Mouse (Mus musculus): ENCODE measurements around the gene Cd69.

Gene Cd69

DNA sequence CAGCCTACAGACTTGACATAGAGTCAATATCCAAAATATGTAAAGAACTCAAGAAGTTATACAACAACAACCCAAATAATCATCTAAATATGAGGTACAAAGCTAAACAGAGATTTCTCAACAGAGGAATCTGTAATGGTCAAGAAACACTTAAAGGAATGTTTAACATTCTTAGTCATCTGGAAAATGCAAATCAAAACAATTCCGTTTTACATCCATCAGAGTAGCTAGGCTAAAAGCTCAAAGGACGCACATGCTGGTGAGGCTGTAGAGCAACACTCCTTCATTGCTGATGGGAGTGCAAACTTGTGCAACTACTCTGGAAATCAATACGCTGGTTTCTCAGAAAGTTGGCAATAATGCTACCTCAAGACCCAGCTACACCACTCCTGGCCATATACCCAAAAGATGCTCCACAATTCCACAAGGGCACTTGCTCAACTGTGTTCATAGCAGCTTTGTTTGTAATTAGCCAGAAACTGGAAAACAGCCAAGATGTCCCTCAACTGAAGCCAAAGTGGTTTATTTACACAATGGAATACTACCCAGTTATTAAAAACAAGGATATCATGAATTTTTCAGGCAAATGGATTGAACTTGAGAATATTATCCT is 52.9 kb downstream of the Cd69 start:
- no peak for DNase-seq

DNA sequence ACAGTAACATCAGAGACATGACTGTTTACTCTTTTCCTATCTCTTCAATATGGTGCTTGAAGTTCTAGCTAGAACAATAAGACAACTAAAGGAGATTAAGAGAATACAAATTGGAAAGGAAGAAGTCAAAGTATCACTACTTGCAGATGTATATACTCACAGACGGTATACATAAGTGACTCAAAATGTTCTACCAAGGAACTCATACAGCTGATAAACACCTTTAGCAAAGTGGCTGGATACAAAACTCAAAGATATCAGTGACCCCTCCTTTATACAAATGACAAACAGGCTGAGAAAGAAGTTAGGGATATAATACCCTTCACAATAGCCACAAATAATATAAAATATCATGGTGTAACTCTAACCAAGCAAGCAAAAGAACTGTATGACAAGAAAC is 54.2 kb downstream of the Cd69 start:
- no peak for DNase-seq

DNA sequence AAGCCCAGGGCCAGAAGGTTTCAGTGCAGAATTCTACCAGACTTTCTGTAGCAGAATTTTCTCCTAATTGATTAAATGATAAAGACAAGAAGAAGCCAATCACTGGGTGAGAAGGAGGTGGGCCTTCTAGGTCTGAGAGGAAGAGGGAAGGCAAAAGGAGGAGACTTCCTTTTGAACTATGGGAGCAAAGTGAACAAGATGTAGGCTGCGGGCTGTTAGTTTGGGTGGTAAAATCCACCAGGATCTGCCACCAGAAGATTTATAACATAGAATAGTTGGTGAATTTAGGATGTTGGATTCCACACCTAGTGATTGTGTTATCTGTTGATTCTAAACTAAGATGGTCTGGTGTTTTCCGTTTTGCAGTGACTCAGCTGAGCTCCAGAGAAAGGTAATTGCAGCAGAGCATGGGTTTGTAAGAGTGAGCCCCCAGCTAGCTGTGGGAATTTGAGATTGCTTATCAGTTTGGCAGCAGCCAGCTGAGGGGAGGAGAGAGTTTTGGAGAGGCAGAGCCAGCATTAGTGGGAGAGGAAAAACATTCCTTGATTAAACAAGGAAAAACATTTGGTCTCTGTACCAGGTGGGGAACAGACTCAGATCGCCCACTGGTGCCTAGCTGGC is 55.2 kb downstream of the Cd69 start:
- no peak for DNase-seq

DNA sequence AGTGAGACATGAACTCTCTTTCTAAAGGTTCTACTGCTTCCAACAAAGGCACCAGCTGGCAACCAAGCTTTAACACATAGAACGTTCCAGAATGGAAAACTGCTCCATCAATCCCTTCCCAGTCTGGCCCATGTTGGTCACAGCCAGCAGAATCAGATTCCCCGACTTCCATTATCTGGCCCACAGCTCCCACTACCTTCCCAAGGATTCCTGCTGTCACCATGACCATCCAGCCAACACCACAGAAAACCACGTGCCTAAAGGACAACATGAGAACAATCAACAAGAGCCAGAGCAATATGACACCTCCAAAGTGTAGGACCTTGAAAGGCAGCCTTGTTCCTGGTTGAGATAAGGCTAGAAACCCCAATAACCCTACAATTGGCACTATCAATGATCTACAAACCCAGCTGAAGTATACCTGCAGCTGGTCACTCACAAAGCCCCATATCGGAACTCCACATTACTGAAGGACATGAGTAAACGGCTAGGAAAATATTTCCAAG is 57.0 kb downstream of the Cd69 start:
- DNase-seq, result no peak
